ENCODE assay signal across 11 mouse cellular contexts in genomic region chr11:67920226-67920960, GRCm38 (mm10). TPM values are rescaled to one million over a fixed set of nuclear protein-coding genes. Genes with fewer than 3 reads are reported as not detected.
A peak's percentile ranks its signal among the peaks of the same experiment; 100 is the strongest.
DNase-seq lines count a peak whose midpoint lies in the region; ATAC-seq and TF ChIP-seq lines count a peak whose summit lies in the region.
"Had no signal": no experiment of that assay in that cellular context is flagged by ENCODE, and none has a peak within 500 bp of the region (broad histone marks: within the 10 kb centered on the region; RNA-seq: fewer than 3 reads in every experiment).

No protein-coding gene starts in this region.

- 31% methylated on average over 9 of the region's 9 CpGs for WGBS in heart, embryonic 12.5 days
- WGBS in liver, embryonic 11.5 days: 32% methylated on average over 9 of the region's 9 CpGs
- WGBS in embryonic facial prominence, embryonic 10.5 days: 47% methylated on average over 9 of the region's 9 CpGs

- no peaks in the 10 kb centered on the region for H3K4me1 ChIP-seq in heart, embryonic 12.5 days (replicated peaks)
- H3K4me1 ChIP-seq in liver, embryonic 11.5 days (replicated peaks; ENCODE audit: control insufficient read depth, insufficient read depth, low read length): no peaks in the 10 kb centered on the region; the same call in 1 of the 2 replicates
- peaks cover 23% of the 10 kb centered on the region for H3K4me1 ChIP-seq in embryonic facial prominence, embryonic 10.5 days

- no peak overlapping the region for H3K4me3 ChIP-seq in heart, embryonic 12.5 days
- no peak overlapping the region for H3K4me3 ChIP-seq in liver, embryonic 11.5 days (ENCODE audit: low read depth, low read length)
- peak overlapping the region; percentile 85; the same call in 1 of the 2 replicates for H3K4me3 ChIP-seq in embryonic facial prominence, embryonic 10.5 days
- peak overlapping the region; percentile 33 for H3K4me3 ChIP-seq in myocyte

- H3K27ac ChIP-seq in heart, embryonic 12.5 days (ENCODE audit: poor library complexity, severe bottlenecking): no peak overlapping the region
- no peak overlapping the region for H3K27ac ChIP-seq in liver, embryonic 11.5 days (ENCODE audit: low read depth, low read length)
- H3K27ac ChIP-seq in embryonic facial prominence, embryonic 10.5 days (replicated peaks): no peak overlapping the region
- H3K27ac ChIP-seq: embryonic facial prominence, embryonic 12.5 days had no signal

- no peak for DNase-seq in heart, postnatal 25 days (ENCODE audit: low spot score)
- no peak for DNase-seq in liver, embryonic 11.5 days (ENCODE audit: low spot score)
- DNase-seq in liver: no peak
- DNase-seq in embryonic facial prominence, embryonic 10.5 days (ENCODE audit: low spot score): no peak
- DNase-seq in thymus, postnatal 25 days: no peak
- no peak for DNase-seq in embryo, embryonic 10.5 days (ENCODE audit: low spot score)
- DNase-seq: thymus, postnatal 36 days had no signal

- no peak for ATAC-seq in heart, embryonic 12.5 days (ENCODE audit: insufficient number of reproducible peaks, low FRiP score)
- no peak for ATAC-seq in liver, embryonic 11.5 days (replicated peaks; ENCODE audit: low FRiP score)
- ATAC-seq: activated CD4-positive, CD25-positive, alpha-beta regulatory T cell, adult 4 months had no signal

- H3K9me3 ChIP-seq in heart, embryonic 12.5 days (replicated peaks): no peaks in the 10 kb centered on the region
- H3K9me3 ChIP-seq in liver, embryonic 11.5 days (ENCODE audit: control insufficient read depth, low read length): no peaks in the 10 kb centered on the region
- no peaks in the 10 kb centered on the region for H3K9me3 ChIP-seq in embryonic facial prominence, embryonic 10.5 days
- H3K9me3 ChIP-seq: embryonic facial prominence, embryonic 12.5 days had no signal

- H3K27me3 ChIP-seq in heart, embryonic 12.5 days (replicated peaks): peaks cover 13% of the 10 kb centered on the region; the same call in 1 of the 2 replicates
- H3K27me3 ChIP-seq in liver, embryonic 11.5 days (replicated peaks; ENCODE audit: control insufficient read depth, insufficient read depth, low read length): peaks cover 33% of the 10 kb centered on the region
- H3K27me3 ChIP-seq in embryonic facial prominence, embryonic 10.5 days (replicated peaks; ENCODE audit: low read depth, poor library complexity, severe bottlenecking): peaks cover 35% of the 10 kb centered on the region
- no peaks in the 10 kb centered on the region for H3K27me3 ChIP-seq in myocyte (ENCODE audit: control insufficient read depth, insufficient read depth, insufficient read length)

- no peak overlapping the region for H3K9ac ChIP-seq in heart, embryonic 12.5 days
- H3K9ac ChIP-seq in liver, embryonic 11.5 days (ENCODE audit: low read depth, low read length): no peak overlapping the region

- H3K36me3 ChIP-seq in heart, embryonic 12.5 days: no peaks in the 10 kb centered on the region
- no peaks in the 10 kb centered on the region for H3K36me3 ChIP-seq in liver, embryonic 11.5 days (ENCODE audit: control insufficient read depth, insufficient read depth, low read length)
- no peaks in the 10 kb centered on the region for H3K36me3 ChIP-seq in embryonic facial prominence, embryonic 10.5 days (replicated peaks)
- H3K36me3 ChIP-seq in myocyte (ENCODE audit: control insufficient read depth, insufficient read depth): no peaks in the 10 kb centered on the region
- H3K36me3 ChIP-seq: embryonic facial prominence, embryonic 12.5 days had no signal

- intact Hi-C loops in heart, postnatal 25 days (cut with DNase I): no loop called here

- H3ac ChIP-seq in myocyte (ENCODE audit: control insufficient read depth, insufficient read length): no peak overlapping the region

- no peak for TF ChIP-seq POLR2A in myocyte (IDR thresholded peaks at IDR 0.05; ENCODE audit: insufficient read length, low read depth)

- peak overlapping the region; percentile 99; the same call in 1 of the 2 replicates for H3K4me2 ChIP-seq in heart, embryonic 12.5 days
- H3K4me2 ChIP-seq in liver, embryonic 11.5 days: peak overlapping the region; percentile 99; the same call in 1 of the 2 replicates
- peak overlapping the region; percentile 92 for H3K4me2 ChIP-seq in myocyte (ENCODE audit: low read depth)

- no peaks in the 10 kb centered on the region for H3K79me2 ChIP-seq in myocyte (ENCODE audit: control insufficient read depth, insufficient read depth)

TF ChIP-seq in myocyte, 11 proteins besides CTCF, POLR2A, EP300 and RAD21:
- TF ChIP-seq MYOD1 (IDR thresholded peaks at IDR 0.05; ENCODE audit: control insufficient read depth in 1 of 3, insufficient read length in 2 of 3, low read depth in 2 of 3) (no peak), SRF (IDR thresholded peaks at IDR 0.05; ENCODE audit: control insufficient read depth, insufficient read length, low read depth) (no peak), CEBPB (IDR thresholded peaks at IDR 0.05; ENCODE audit: insufficient read depth, poor library complexity, severe bottlenecking) (peak; percentile 48; the same call in 1 of the 2 replicates)

RNA-seq across cellular contexts. Expression of gene Usp43, which starts 1.6 kb away (rescaled TPM):
- 0.60 TPM in 2 replicates for polyA plus RNA-seq in heart, embryonic 12.5 days (2016; fragmentation: Nextera tagmentation; extraction: Ambion mirVana)
- 1 to 10 TPM; 2.0 to 2.8 TPM for total RNA-seq in heart, postnatal 25 days (2021)
- 0.13 and 0.16 TPM in 2 replicates for polyA plus RNA-seq in liver, embryonic 11.5 days (2014; fragmentation: Nextera tagmentation; extraction: Ambion mirVana)
- polyA plus RNA-seq in embryonic facial prominence, embryonic 10.5 days (2016; fragmentation: Nextera tagmentation; extraction: Ambion mirVana): 0.80 and 1.2 TPM in 2 replicates
- 3.5 TPM for polyA plus RNA-seq in myocyte (2012; fragmentation: generic; extraction: Trizol)
- polyA plus RNA-seq: activated CD4-positive, CD25-positive, alpha-beta regulatory T cell, adult 4 months had no signal

RNA-seq across cellular contexts. Expression of gene Cfap52, which starts 45.1 kb away (rescaled TPM):
- polyA plus RNA-seq in heart, embryonic 12.5 days (2016; fragmentation: Nextera tagmentation; extraction: Ambion mirVana): 0.18 and 0.27 TPM in 2 replicates
- total RNA-seq in heart, postnatal 25 days (2021): not detected
- polyA plus RNA-seq in liver, embryonic 11.5 days (2014; fragmentation: Nextera tagmentation; extraction: Ambion mirVana): not detected in 2 replicates
- polyA plus RNA-seq in embryonic facial prominence, embryonic 10.5 days (2016; fragmentation: Nextera tagmentation; extraction: Ambion mirVana): 0.34 and 0.55 TPM in 2 replicates
- 35.5 TPM for polyA plus RNA-seq in myocyte (2012; fragmentation: generic; extraction: Trizol)
- polyA plus RNA-seq: activated CD4-positive, CD25-positive, alpha-beta regulatory T cell, adult 4 months had no signal

RNA-seq across cellular contexts. Expression of gene Stx8, which starts 45.6 kb away (rescaled TPM):
- 58.2 and 61.9 TPM in 2 replicates for polyA plus RNA-seq in heart, embryonic 12.5 days (2016; fragmentation: Nextera tagmentation; extraction: Ambion mirVana)
- 10 to 100 TPM; 26.7 to 30.1 TPM for total RNA-seq in heart, postnatal 25 days (2021)
- 43.2 and 45.8 TPM in 2 replicates for polyA plus RNA-seq in liver, embryonic 11.5 days (2014; fragmentation: Nextera tagmentation; extraction: Ambion mirVana)
- polyA plus RNA-seq in embryonic facial prominence, embryonic 10.5 days (2016; fragmentation: Nextera tagmentation; extraction: Ambion mirVana): 44.7 and 44.8 TPM in 2 replicates
- 32.5 TPM for polyA plus RNA-seq in myocyte (2012; fragmentation: generic; extraction: Trizol)

Comparison
In these comparisons a context has a peak if more than half of its experiments do, and no peak if none do; other contexts are left out.
1. H3K4me3 ChIP-seq: peak in embryonic facial prominence, embryonic 10.5 days (single experiment) and myocyte (single experiment); none in heart, embryonic 12.5 days (single experiment) and liver, embryonic 11.5 days (single experiment).
2. RNA of gene Cfap52, which starts 45.1 kb away (polyA plus RNA-seq): 35.5 TPM in myocyte (single experiment); 0.34 to 0.55 TPM in embryonic facial prominence, embryonic 10.5 days, 0.18 to 0.27 TPM in heart, embryonic 12.5 days and not detected in liver, embryonic 11.5 days; every median in the first group is over 10 times any median in the second.
3. Peak in every context shown above with its lines, with median percentiles within 50 percentile points of each other: H3K4me2 ChIP-seq.